ENCODE assay signal across 7 mouse cellular contexts in genomic region chr8:124721862-124722515, GRCm38 (mm10). TPM values are rescaled to one million over a fixed set of nuclear protein-coding genes. Genes with fewer than 3 reads are reported as not detected.
DNase-seq lines count a peak whose midpoint lies in the region; ATAC-seq lines count a peak whose summit lies in the region.

Gene Ttc13 (minus strand): TSS chr8:124721983.
Gene Arv1 (plus strand): TSS chr8:124722139.

- peak within 1 kb of the TSS; percentile 91 for H3K4me3 ChIP-seq in embryonic facial prominence, embryonic 12.5 days
- peak within 1 kb of the TSS; percentile 99 for H3K4me3 ChIP-seq in limb, embryonic 11.5 days (ENCODE audit: low read depth, low read length)
- peak within 1 kb of the TSS; percentile 91 for H3K4me3 ChIP-seq in midbrain, embryonic 14.5 days (replicated peaks; ENCODE audit: low read depth, low read length)

- H3K9me3 ChIP-seq in embryonic facial prominence, embryonic 12.5 days: no peaks in the 10 kb centered on the region
- H3K9me3 ChIP-seq in limb, embryonic 11.5 days (ENCODE audit: control insufficient read depth, low read length): no peaks in the 10 kb centered on the region
- no peaks in the 10 kb centered on the region for H3K9me3 ChIP-seq in midbrain, embryonic 14.5 days (ENCODE audit: control insufficient read depth, low read length)

- WGBS in embryonic facial prominence, embryonic 12.5 days: under 1% methylated on average over 50 of the region's 59 CpGs
- under 1% methylated on average over 59 of the region's 59 CpGs for WGBS in limb, embryonic 11.5 days
- under 1% methylated on average over 59 of the region's 59 CpGs for WGBS in midbrain, embryonic 14.5 days

- ATAC-seq in embryonic facial prominence, embryonic 12.5 days (ENCODE audit: insufficient number of reproducible peaks, insufficient read depth, low FRiP score, low TSS enrichment): peak; percentile 99
- peak; percentile 99 for ATAC-seq in limb, embryonic 11.5 days (ENCODE audit: insufficient number of reproducible peaks, low FRiP score, low TSS enrichment, low read depth)
- peak; percentile 99 for ATAC-seq in midbrain, embryonic 14.5 days (ENCODE audit: low FRiP score, low TSS enrichment)

- 0 out of 2 replicates have a peak within 1 kb of the TSS, but pooled peaks have one; percentile 36 for H3K27ac ChIP-seq in embryonic facial prominence, embryonic 12.5 days
- no peak within 1 kb of the TSS for H3K27ac ChIP-seq in limb, embryonic 11.5 days (replicated peaks; ENCODE audit: low read depth, low read length)
- H3K27ac ChIP-seq in midbrain, embryonic 14.5 days (replicated peaks; ENCODE audit: low read depth, low read length): peak within 1 kb of the TSS; percentile 80

- peaks cover 10% of the 10 kb centered on the region for H3K36me3 ChIP-seq in embryonic facial prominence, embryonic 12.5 days
- no peaks in the 10 kb centered on the region for H3K36me3 ChIP-seq in limb, embryonic 11.5 days (ENCODE audit: control insufficient read depth, insufficient read depth, low read length)
- peaks cover 22% of the 10 kb centered on the region for H3K36me3 ChIP-seq in midbrain, embryonic 14.5 days (ENCODE audit: control insufficient read depth, insufficient read depth, low read length)

- H3K4me1 ChIP-seq in embryonic facial prominence, embryonic 12.5 days: peaks cover 21% of the 10 kb centered on the region
- H3K4me1 ChIP-seq in limb, embryonic 11.5 days (ENCODE audit: control insufficient read depth, insufficient read depth, low read length): peaks cover 10% of the 10 kb centered on the region; the same call in 1 of the 2 replicates
- peaks cover 19% of the 10 kb centered on the region for H3K4me1 ChIP-seq in midbrain, embryonic 14.5 days (ENCODE audit: control insufficient read depth, insufficient read depth, low read length)

- peak; percentile 94 for DNase-seq in adrenal gland, postnatal 25 days
- peak; percentile 100 for DNase-seq in heart, adult 11 months
- DNase-seq in kidney, adult 18-20 months: peak; percentile 95
- peak; percentile 94 for DNase-seq in limb, embryonic 11.5 days (ENCODE audit: low spot score)
- peak; percentile 98 for DNase-seq in midbrain, embryonic 14.5 days
- DNase-seq in spleen, adult 18-20 months: peak; percentile 91 to 92

- peak within 1 kb of the TSS; percentile 78 for H3K9ac ChIP-seq in embryonic facial prominence, embryonic 12.5 days
- peak within 1 kb of the TSS; percentile 85 for H3K9ac ChIP-seq in limb, embryonic 11.5 days (ENCODE audit: low read length)
- H3K9ac ChIP-seq in midbrain, embryonic 14.5 days (replicated peaks; ENCODE audit: low read length): peak within 1 kb of the TSS; percentile 91

- no peaks in the 10 kb centered on the region for H3K27me3 ChIP-seq in embryonic facial prominence, embryonic 12.5 days
- no peaks in the 10 kb centered on the region for H3K27me3 ChIP-seq in limb, embryonic 11.5 days (ENCODE audit: control insufficient read depth, insufficient read depth, low read length)
- no peaks in the 10 kb centered on the region for H3K27me3 ChIP-seq in midbrain, embryonic 14.5 days (ENCODE audit: control insufficient read depth, insufficient read depth, low read length)

- peak within 1 kb of the TSS; percentile 89 for H3K4me2 ChIP-seq in embryonic facial prominence, embryonic 12.5 days (replicated peaks)
- H3K4me2 ChIP-seq in limb, embryonic 11.5 days (ENCODE audit: low read depth, severe bottlenecking): peak within 1 kb of the TSS; percentile 88
- H3K4me2 ChIP-seq in midbrain, embryonic 14.5 days (ENCODE audit: low read length): peak within 1 kb of the TSS; percentile 91

RNA-seq across cellular contexts. Expression of gene Ttc13, which starts in this region (rescaled TPM):
- 44.7 and 55.0 TPM in 2 replicates for total RNA-seq in adrenal gland, postnatal 25 days (2021)
- 52.8 and 54.1 TPM in 2 replicates for polyA plus RNA-seq in embryonic facial prominence, embryonic 12.5 days (2016; fragmentation: Nextera tagmentation; extraction: Ambion mirVana)
- polyA plus RNA-seq in limb, embryonic 11.5 days (2014; fragmentation: Nextera tagmentation; extraction: Ambion mirVana): 49.5 and 53.9 TPM in 2 replicates
- 56.3 and 70.9 TPM in 2 replicates for polyA plus RNA-seq in midbrain, embryonic 14.5 days (2014; fragmentation: Nextera tagmentation; extraction: Ambion mirVana)

RNA-seq across cellular contexts. Expression of gene Arv1, which starts in this region (rescaled TPM):
- 13.8 and 14.6 TPM in 2 replicates for total RNA-seq in adrenal gland, postnatal 25 days (2021)
- polyA plus RNA-seq in embryonic facial prominence, embryonic 12.5 days (2016; fragmentation: Nextera tagmentation; extraction: Ambion mirVana): 33.2 and 35.6 TPM in 2 replicates
- 27.3 and 30.5 TPM in 2 replicates for polyA plus RNA-seq in limb, embryonic 11.5 days (2014; fragmentation: Nextera tagmentation; extraction: Ambion mirVana)
- polyA plus RNA-seq in midbrain, embryonic 14.5 days (2014; fragmentation: Nextera tagmentation; extraction: Ambion mirVana): 36.1 and 39.0 TPM in 2 replicates
